Mouse (Mus musculus) embryonic facial prominence, embryonic 15.5 days (tissue): ENCODE measurements at regions not wholly inside any gene's neighbourhood (a gene's known extent, or its start where the extent isn't known, plus 50 kb on each side); places are given as distances from the start of the nearest gene placed in this dataset.
A peak's percentile ranks its signal among the peaks of the same experiment; 100 is the strongest.
"Not testable (repeated sequence)": the region's sequence is repeated elsewhere in the genome, so short reads cannot be mapped to it uniquely, and the experiment has no call there.

Source experiments
- ATAC-seq: fragments of 200-750 bp; cut with Nextera tagmentation; 2 replicates; pipeline ENCODE4 v1.8.0; 2017; ENCODE audit warnings: low read depth, moderate TSS enrichment; ENCODE audit not compliant: insufficient number of reproducible peaks, low FRiP score, low TSS enrichment
- H3K27ac ChIP-seq: fragments of 300-500 bp; sonication (generic); replicated peaks from 2 replicates; pipeline ENCODE4 v1.5.1; 2015; ENCODE audit warnings: mild to moderate bottlenecking, inconsistent platforms
- H3K27me3 ChIP-seq: fragments of 300-500 bp; sonication (generic); 2 replicates; pipeline ENCODE4 v1.6.1; 2015; ENCODE audit warnings: inconsistent platforms
- H3K36me3 ChIP-seq: fragments of 300-500 bp; sonication (generic); 2 replicates; pipeline ENCODE4 v1.6.1; 2015; ENCODE audit warnings: mild to moderate bottlenecking, inconsistent platforms
- H3K4me1 ChIP-seq: fragments of 300-500 bp; sonication (generic); 2 replicates; pipeline ENCODE4 v1.6.1; 2015; ENCODE audit warnings: inconsistent platforms
- H3K4me2 ChIP-seq: fragments of 300-500 bp; sonication (generic); replicated peaks from 2 replicates; pipeline ENCODE4 v1.6.1; 2015; ENCODE audit warnings: mild to moderate bottlenecking, inconsistent platforms
- H3K4me3 ChIP-seq: fragments of 300-500 bp; sonication (generic); replicated peaks from 2 replicates; pipeline ENCODE4 v1.5.1; 2015; ENCODE audit warnings: mild to moderate bottlenecking, inconsistent platforms
- H3K9ac ChIP-seq: fragments of 300-500 bp; sonication (generic); 2 replicates; pipeline ENCODE4 v1.6.1; 2015; ENCODE audit warnings: inconsistent platforms
- H3K9me3 ChIP-seq: fragments of 300-500 bp; sonication (generic); replicated peaks from 2 replicates; pipeline ENCODE4 v1.6.1; 2016; ENCODE audit warnings: inconsistent platforms
- WGBS: fragments of 180-500 bp; shearing (Covaris S2); methylation state at CpG from one replicate; pipeline ENCODE4 v1.1.7; 2015; 5-methylcytosine and 5-hydroxymethylcytosine counted together

GRCm38 (mm10) chr13:28840142-28840541 lies 113.4 kb downstream of the Sox4 start:
- Histone ChIP-seq H3K4me1 (peaks cover 17% of the 10 kb centered on the region), H3K4me2 (no peak overlapping the region), H3K36me3 (no peaks in the 10 kb centered on the region), H3K27ac (no peak overlapping the region), H3K9me3 (no peaks in the 10 kb centered on the region), H3K9ac (no peak overlapping the region), H3K27me3 (no peaks in the 10 kb centered on the region), H3K4me3 (no peak overlapping the region)
- WGBS = 52% methylated on average over 5 of the region's 5 CpGs
- ATAC-seq = no peak

DNA sequence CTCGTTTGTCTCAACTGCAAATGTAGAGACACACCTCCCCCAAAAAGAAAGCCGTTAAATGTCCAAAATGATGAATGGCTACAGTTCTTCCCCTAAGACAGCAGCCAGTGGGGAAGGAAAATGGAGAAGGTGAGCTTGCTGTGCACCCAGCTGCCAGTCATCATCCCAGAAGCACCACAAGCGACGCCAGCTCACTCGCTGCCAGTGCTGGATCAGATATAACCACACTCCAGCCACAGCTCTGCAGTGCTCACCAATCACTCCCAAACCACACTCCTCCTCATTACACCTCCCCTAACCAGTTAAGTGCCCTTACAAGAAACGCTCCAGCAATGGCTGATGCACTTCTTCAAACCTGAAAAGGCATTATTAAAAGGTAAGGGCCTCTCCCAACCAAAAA lies 114.4 kb downstream of the Sox4 start:
- Histone ChIP-seq H3K4me3 (no peak overlapping the region), H3K9me3 (no peaks in the 10 kb centered on the region), H3K27me3 (no peaks in the 10 kb centered on the region), H3K4me1 (peaks cover 12% of the 10 kb centered on the region), H3K36me3 (no peaks in the 10 kb centered on the region), H3K4me2 (0 out of 2 replicates have a peak overlapping the region, but pooled peaks have one; percentile 1), H3K9ac (no peak overlapping the region), H3K27ac (no peak overlapping the region)
- ATAC-seq = no peak
- 39% methylated on average over 6 of the region's 6 CpGs for WGBS

DNA sequence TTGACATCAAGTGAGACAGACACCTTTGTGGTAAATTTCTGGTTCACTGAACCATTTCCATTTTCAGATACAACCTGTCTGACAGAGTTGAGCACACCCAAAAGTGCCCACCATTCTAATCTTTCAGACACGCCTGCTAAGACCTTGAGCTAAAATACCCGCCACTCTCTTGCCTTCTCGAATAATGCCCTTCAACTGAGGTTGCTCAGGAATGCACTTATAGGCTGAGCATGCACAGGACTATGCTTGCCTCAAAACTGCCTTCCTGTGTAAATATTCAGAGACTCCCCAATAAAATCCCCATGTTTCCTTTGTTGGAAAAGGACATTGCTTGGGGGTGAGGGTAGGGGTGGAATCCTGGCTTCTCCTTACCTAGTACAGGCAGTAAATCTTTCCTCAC lies 115.3 kb downstream of the Sox4 start:
- Histone ChIP-seq H3K4me2 (no peak overlapping the region), H3K36me3 (no peaks in the 10 kb centered on the region), H3K9ac (no peak overlapping the region), H3K27ac (no peak overlapping the region), H3K27me3 (no peaks in the 10 kb centered on the region), H3K4me3 (no peak overlapping the region), H3K4me1 (peaks cover 15% of the 10 kb centered on the region), H3K9me3 (no peaks in the 10 kb centered on the region)
- no peak for ATAC-seq
- 50% methylated on average over 3 of the region's 3 CpGs for WGBS

DNA sequence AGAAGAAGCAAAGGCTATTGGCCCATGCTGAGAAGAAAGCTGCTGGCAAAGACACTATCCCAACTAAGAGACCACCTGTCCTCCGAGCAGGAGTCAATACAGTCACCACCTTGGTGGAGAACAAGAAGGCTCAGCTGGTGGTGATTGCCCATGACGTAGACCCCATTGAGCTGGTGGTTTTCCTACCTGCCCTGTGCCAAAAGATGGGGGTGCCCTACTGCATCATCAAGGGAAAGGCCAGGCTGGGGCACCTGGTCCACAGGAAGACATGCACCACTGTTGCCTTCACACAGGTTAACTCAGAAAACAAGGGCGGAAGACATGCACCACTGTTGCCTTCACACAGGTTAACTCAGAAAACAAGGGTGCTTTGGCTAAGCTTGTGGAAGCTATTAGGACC lies 116.3 kb downstream of the Sox4 start:
- not testable (repeated sequence) for H3K4me3 ChIP-seq, H3K9me3 ChIP-seq, H3K27me3 ChIP-seq, ATAC-seq, H3K4me2 ChIP-seq, H3K36me3 ChIP-seq, H3K9ac ChIP-seq, H3K27ac ChIP-seq
- 94% methylated on average over 3 of the region's 3 CpGs for WGBS
- H3K4me1 ChIP-seq = peaks cover 18% of the 10 kb centered on the region

DNA sequence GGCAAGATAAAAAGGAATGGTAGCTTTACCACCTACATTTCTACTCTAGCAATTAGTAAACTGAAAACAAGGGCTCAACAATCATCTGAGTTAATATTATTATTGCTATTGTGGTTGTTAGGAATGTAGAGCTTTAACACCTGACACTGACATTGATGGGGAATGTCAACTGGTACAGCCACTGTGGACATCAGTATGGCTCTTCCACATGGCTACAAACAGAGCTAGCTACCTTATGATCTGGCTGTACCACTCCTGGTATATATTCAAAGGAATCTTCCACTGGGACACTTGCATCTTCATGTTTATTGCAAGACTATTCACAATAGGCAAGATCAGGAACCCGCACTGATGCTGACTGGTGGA lies 119.8 kb downstream of the Sox4 start:
- Histone ChIP-seq H3K27me3 (no peaks in the 10 kb centered on the region), H3K4me2 (no peak overlapping the region), H3K4me1 (peaks cover 25% of the 10 kb centered on the region), H3K9ac (no peak overlapping the region), H3K4me3 (no peak overlapping the region), H3K36me3 (no peaks in the 10 kb centered on the region), H3K27ac (no peak overlapping the region), H3K9me3 (no peaks in the 10 kb centered on the region)
- 89% methylated on average over 1 of the region's 1 CpGs for WGBS
- ATAC-seq = no peak

DNA sequence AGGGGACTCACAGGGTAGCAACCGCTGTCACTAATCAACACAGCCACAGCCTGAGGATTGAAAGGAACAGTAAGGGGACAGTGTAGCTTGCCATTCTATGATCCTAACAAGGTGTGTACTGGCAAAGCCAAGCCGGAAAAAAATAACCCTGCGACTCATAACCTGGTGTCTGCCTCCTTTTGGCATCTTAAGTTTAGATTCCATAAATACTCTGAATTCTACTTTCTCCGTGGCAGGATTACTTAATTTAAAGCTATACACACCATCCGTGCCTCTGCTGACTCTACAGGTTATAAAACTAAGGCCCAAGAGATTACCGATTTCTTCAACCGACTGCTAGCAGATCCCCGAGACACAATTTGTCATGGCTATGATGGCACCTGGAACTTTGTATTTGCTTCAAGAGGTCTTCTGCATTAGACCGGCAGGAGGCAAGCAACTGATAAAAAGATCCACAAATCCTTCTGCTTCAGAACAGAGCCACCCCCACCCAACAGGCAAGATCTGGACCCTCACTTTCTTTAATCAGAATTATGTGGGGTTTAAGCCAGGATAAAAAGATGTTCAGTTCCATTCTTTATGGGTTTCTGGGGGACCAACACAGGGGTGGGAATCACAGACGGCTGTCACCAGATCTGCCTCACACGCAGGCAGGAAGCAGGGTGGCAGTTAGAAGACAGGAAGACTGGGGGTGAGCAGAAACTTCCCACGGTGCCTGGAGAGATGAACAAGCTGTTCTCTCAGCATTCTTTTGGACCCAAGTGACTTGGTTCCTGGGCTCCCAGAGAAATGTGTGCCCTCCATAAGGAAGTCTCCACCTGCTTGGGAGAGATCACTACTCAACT lies 120.4 kb downstream of the Sox4 start:
- Histone ChIP-seq H3K4me1 (peaks cover 23% of the 10 kb centered on the region), H3K36me3 (no peaks in the 10 kb centered on the region), H3K9me3 (no peaks in the 10 kb centered on the region), H3K9ac (no peak overlapping the region), H3K27me3 (no peaks in the 10 kb centered on the region), H3K27ac (no peak overlapping the region), H3K4me3 (no peak overlapping the region), H3K4me2 (no peak overlapping the region)
- no peak for ATAC-seq
- 42% methylated on average over 12 of the region's 12 CpGs for WGBS

GRCm38 (mm10) chr13:28826284-28826683 lies 127.2 kb downstream of the Sox4 start:
- H3K9ac ChIP-seq = no peak overlapping the region
- no peak overlapping the region for H3K4me2 ChIP-seq
- H3K36me3 ChIP-seq = no peaks in the 10 kb centered on the region
- H3K4me1 ChIP-seq = peaks cover 18% of the 10 kb centered on the region
- no peak overlapping the region for H3K27ac ChIP-seq
- H3K4me3 ChIP-seq = no peak overlapping the region
- no peaks in the 10 kb centered on the region for H3K9me3 ChIP-seq
- no peaks in the 10 kb centered on the region for H3K27me3 ChIP-seq
- no peak for ATAC-seq
- WGBS = 79% methylated on average over 7 of the region's 7 CpGs

DNA sequence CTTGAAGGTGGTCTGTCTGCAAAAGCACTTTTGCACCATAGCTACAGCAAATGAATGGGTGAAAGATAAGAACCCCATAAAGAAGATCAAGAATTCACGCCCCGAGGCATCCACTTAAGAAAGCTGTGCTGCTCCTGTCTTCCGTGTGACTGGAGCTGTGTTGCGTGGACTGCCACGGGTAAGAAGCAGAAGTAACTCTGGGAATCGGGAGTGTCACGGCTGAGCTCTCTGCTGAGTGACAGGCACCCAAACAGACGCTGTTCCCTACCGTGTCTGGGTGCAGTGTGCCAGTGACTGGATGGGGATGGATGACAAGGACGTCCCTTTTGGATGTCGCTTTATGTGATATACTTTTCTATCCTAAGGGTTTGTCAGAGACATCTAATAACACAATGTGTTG lies 129.5 kb downstream of the Sox4 start:
- ATAC-seq = no peak
- 49% methylated on average over 11 of the region's 11 CpGs for WGBS
- Histone ChIP-seq H3K4me1 (peaks cover 6% of the 10 kb centered on the region; the same call in 1 of the 2 replicates), H3K4me3 (no peak overlapping the region), H3K36me3 (no peaks in the 10 kb centered on the region), H3K27ac (no peak overlapping the region), H3K9ac (no peak overlapping the region), H3K9me3 (no peaks in the 10 kb centered on the region), H3K4me2 (no peak overlapping the region), H3K27me3 (no peaks in the 10 kb centered on the region)

- WGBS = 64% methylated on average over 9 of the region's 9 CpGs
- no peak for ATAC-seq
Measured at GRCm38 (mm10) chr13:28823311-28823880, 130.1 kb downstream of the Sox4 start.

DNA sequence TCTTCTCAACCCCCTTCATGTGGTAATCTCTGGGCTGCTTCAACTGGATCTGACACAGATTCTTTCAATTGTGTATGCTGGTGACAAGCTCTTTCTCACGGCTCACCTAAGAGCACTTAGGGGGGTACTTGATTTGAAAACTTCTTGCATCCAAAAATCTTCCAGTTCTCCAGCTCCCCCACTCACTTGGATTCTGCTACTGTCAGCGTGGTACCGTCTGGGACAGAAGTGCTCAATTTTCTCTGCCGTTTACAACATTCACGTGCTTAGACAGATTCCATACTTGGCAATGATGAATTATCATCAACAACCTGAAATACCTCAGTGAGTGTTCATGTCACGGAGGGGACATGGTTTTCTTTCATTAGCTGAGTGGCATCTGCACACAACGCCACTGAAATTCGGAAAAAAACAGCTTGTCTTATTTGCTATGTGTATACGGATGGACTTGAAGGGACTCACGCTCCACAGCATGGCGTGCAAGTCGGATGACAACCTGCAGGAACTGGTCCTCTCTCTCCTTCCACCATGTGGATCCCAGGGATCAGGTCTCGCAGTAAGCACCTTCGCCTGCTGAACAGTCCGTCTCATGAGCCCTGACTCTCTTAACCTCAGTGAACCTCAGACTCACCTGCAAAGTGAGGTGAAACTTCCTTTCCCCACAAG lies 132.5 kb downstream of the Sox4 start:
- no peaks in the 10 kb centered on the region for H3K9me3 ChIP-seq
- no peaks in the 10 kb centered on the region for H3K27me3 ChIP-seq
- no peak overlapping the region for H3K4me2 ChIP-seq
- no peaks in the 10 kb centered on the region for H3K36me3 ChIP-seq
- H3K9ac ChIP-seq = no peak overlapping the region
- WGBS = 65% methylated on average over 15 of the region's 15 CpGs
- ATAC-seq = no peak
- no peak overlapping the region for H3K4me3 ChIP-seq
- H3K4me1 ChIP-seq = peaks cover 6% of the 10 kb centered on the region; the same call in 1 of the 2 replicates
- no peak overlapping the region for H3K27ac ChIP-seq

More at GRCm38 (mm10) chr13:28823311-28823880, 130.1 kb downstream of the Sox4 start:
- Histone ChIP-seq H3K4me3 (no peak overlapping the region), H3K4me1 (peaks cover 6% of the 10 kb centered on the region; the same call in 1 of the 2 replicates), H3K9ac (no peak overlapping the region), H3K9me3 (no peaks in the 10 kb centered on the region), H3K27ac (no peak overlapping the region), H3K4me2 (no peak overlapping the region), H3K36me3 (no peaks in the 10 kb centered on the region), H3K27me3 (no peaks in the 10 kb centered on the region)

- H3K27me3 ChIP-seq = no peaks in the 10 kb centered on the region
- H3K36me3 ChIP-seq = no peaks in the 10 kb centered on the region
- H3K9me3 ChIP-seq = no peaks in the 10 kb centered on the region
- no peak overlapping the region for H3K4me3 ChIP-seq
- WGBS = 68% methylated on average over 4 of the region's 4 CpGs
- H3K4me1 ChIP-seq = peaks cover 34% of the 10 kb centered on the region
- H3K27ac ChIP-seq = no peak overlapping the region
- H3K4me2 ChIP-seq = no peak overlapping the region
- no peak for ATAC-seq
- H3K9ac ChIP-seq = no peak overlapping the region
Measured at GRCm38 (mm10) chr13:28814127-28814526, 139.4 kb downstream of the Sox4 start.
